Mouse (Mus musculus): ENCODE data around the gene Mgll.

Mgll gene

GRCm38 (mm10) chr6:88747296-88748040, 23.3 kb downstream of the Mgll start:
- no peaks in the 10 kb centered on the region for H3K36me3 ChIP-seq (ENCODE audit: control insufficient read depth, insufficient read depth, low read length, poor library complexity, severe bottlenecking)
- H3K27me3 ChIP-seq (ENCODE audit: control insufficient read depth, insufficient read depth, low read length, poor library complexity, severe bottlenecking): no peaks in the 10 kb centered on the region
- peak; percentile 43 for DNase-seq (ENCODE audit: low read depth, low spot score)

- H3K36me3 ChIP-seq (ENCODE audit: control insufficient read depth, insufficient read depth, low read length, poor library complexity, severe bottlenecking): no peaks in the 10 kb centered on the region
- DNase-seq (ENCODE audit: low read depth, low spot score): no peak
- no peaks in the 10 kb centered on the region for H3K27me3 ChIP-seq (ENCODE audit: control insufficient read depth, insufficient read depth, low read length, poor library complexity, severe bottlenecking)
Observed at GRCm38 (mm10) chr6:88750884-88751283, 26.7 kb downstream of the Mgll start.

- no peak for DNase-seq (ENCODE audit: low read depth, low spot score)
- Histone ChIP-seq H3K36me3 (ENCODE audit: control insufficient read depth, insufficient read depth, low read length, poor library complexity, severe bottlenecking) (no peaks in the 10 kb centered on the region), H3K27me3 (ENCODE audit: control insufficient read depth, insufficient read depth, low read length, poor library complexity, severe bottlenecking) (no peaks in the 10 kb centered on the region)
Observed at GRCm38 (mm10) chr6:88752711-88753219, 28.6 kb downstream of the Mgll start.

GRCm38 (mm10) chr6:88753578-88753977, 29.4 kb downstream of the Mgll start:
- Histone ChIP-seq H3K36me3 (ENCODE audit: control insufficient read depth, insufficient read depth, low read length, poor library complexity, severe bottlenecking) (no peaks in the 10 kb centered on the region), H3K27me3 (ENCODE audit: control insufficient read depth, insufficient read depth, low read length, poor library complexity, severe bottlenecking) (no peaks in the 10 kb centered on the region)
- DNase-seq (ENCODE audit: low read depth, low spot score): no peak

GRCm38 (mm10) chr6:88756992-88757391, 32.8 kb downstream of the Mgll start:
- Histone ChIP-seq H3K36me3 (ENCODE audit: control insufficient read depth, insufficient read depth, low read length, poor library complexity, severe bottlenecking) (no peaks in the 10 kb centered on the region), H3K27me3 (ENCODE audit: control insufficient read depth, insufficient read depth, low read length, poor library complexity, severe bottlenecking) (no peaks in the 10 kb centered on the region)
- DNase-seq (ENCODE audit: low read depth, low spot score): peak; percentile 56

- peak; percentile 40 for DNase-seq (ENCODE audit: low read depth, low spot score)
- Histone ChIP-seq H3K27me3 (ENCODE audit: control insufficient read depth, insufficient read depth, low read length, poor library complexity, severe bottlenecking) (no peaks in the 10 kb centered on the region), H3K36me3 (ENCODE audit: control insufficient read depth, insufficient read depth, low read length, poor library complexity, severe bottlenecking) (no peaks in the 10 kb centered on the region)
Observed at GRCm38 (mm10) chr6:88758074-88758473, 33.9 kb downstream of the Mgll start.

- no peak for DNase-seq (ENCODE audit: low read depth, low spot score)
- no peaks in the 10 kb centered on the region for H3K27me3 ChIP-seq (ENCODE audit: control insufficient read depth, insufficient read depth, low read length, poor library complexity, severe bottlenecking)
Observed at GRCm38 (mm10) chr6:88758568-88759522, 34.6 kb downstream of the Mgll start.

GRCm38 (mm10) chr6:88759793-88760453, 35.7 kb downstream of the Mgll start:
- DNase-seq (ENCODE audit: low read depth, low spot score): no peak
- no peaks in the 10 kb centered on the region for H3K36me3 ChIP-seq (ENCODE audit: control insufficient read depth, insufficient read depth, low read length, poor library complexity, severe bottlenecking)
- no peaks in the 10 kb centered on the region for H3K27me3 ChIP-seq (ENCODE audit: control insufficient read depth, insufficient read depth, low read length, poor library complexity, severe bottlenecking)

More at GRCm38 (mm10) chr6:88758568-88759522, 34.6 kb downstream of the Mgll start:
- no peaks in the 10 kb centered on the region for H3K36me3 ChIP-seq (ENCODE audit: control insufficient read depth, insufficient read depth, low read length, poor library complexity, severe bottlenecking)

- H3K36me3 ChIP-seq (ENCODE audit: control insufficient read depth, insufficient read depth, low read length, poor library complexity, severe bottlenecking): no peaks in the 10 kb centered on the region
- no peak for DNase-seq (ENCODE audit: low read depth, low spot score)
- H3K27me3 ChIP-seq (ENCODE audit: control insufficient read depth, insufficient read depth, low read length, poor library complexity, severe bottlenecking): no peaks in the 10 kb centered on the region
Observed at GRCm38 (mm10) chr6:88760935-88761635, 36.9 kb downstream of the Mgll start.

GRCm38 (mm10) chr6:88761684-88762439, 37.6 kb downstream of the Mgll start:
- no peak for DNase-seq (ENCODE audit: low read depth, low spot score)
- no peaks in the 10 kb centered on the region for H3K27me3 ChIP-seq (ENCODE audit: control insufficient read depth, insufficient read depth, low read length, poor library complexity, severe bottlenecking)
- no peaks in the 10 kb centered on the region for H3K36me3 ChIP-seq (ENCODE audit: control insufficient read depth, insufficient read depth, low read length, poor library complexity, severe bottlenecking)

- Histone ChIP-seq H3K27me3 (ENCODE audit: control insufficient read depth, insufficient read depth, low read length, poor library complexity, severe bottlenecking) (no peaks in the 10 kb centered on the region), H3K36me3 (ENCODE audit: control insufficient read depth, insufficient read depth, low read length, poor library complexity, severe bottlenecking) (no peaks in the 10 kb centered on the region)
- no peak for DNase-seq (ENCODE audit: low read depth, low spot score)
Observed at GRCm38 (mm10) chr6:88762440-88763196, 38.4 kb downstream of the Mgll start.

- Histone ChIP-seq H3K36me3 (ENCODE audit: control insufficient read depth, insufficient read depth, low read length, poor library complexity, severe bottlenecking) (no peaks in the 10 kb centered on the region), H3K27me3 (ENCODE audit: control insufficient read depth, insufficient read depth, low read length, poor library complexity, severe bottlenecking) (no peaks in the 10 kb centered on the region)
- DNase-seq (ENCODE audit: low read depth, low spot score): no peak
Observed at GRCm38 (mm10) chr6:88763518-88764077, 39.4 kb downstream of the Mgll start.

- H3K36me3 ChIP-seq (ENCODE audit: control insufficient read depth, insufficient read depth, low read length, poor library complexity, severe bottlenecking): no peaks in the 10 kb centered on the region
- no peak for DNase-seq (ENCODE audit: low read depth, low spot score)
- H3K27me3 ChIP-seq (ENCODE audit: control insufficient read depth, insufficient read depth, low read length, poor library complexity, severe bottlenecking): no peaks in the 10 kb centered on the region
Observed at GRCm38 (mm10) chr6:88764281-88764680, 40.1 kb downstream of the Mgll start.

All from splenic B cell, adult 2 months (primary cell).